Mouse (Mus musculus) megakaryocyte, embryonic 14.5 days (primary cell): Measurements from ENCODE around the gene Cd44.

Experiments used
- FLI1 ChIP-seq: IDR thresholded peaks from 2 replicates; pipeline ENCODE4 v1.6.1; 2012; ENCODE audit warnings: low read length, inconsistent platforms, mixed read lengths
- GATA1 ChIP-seq: IDR thresholded peaks from 3 replicates; pipeline ENCODE4 v1.6.1; 2012; ENCODE audit warnings: mixed read lengths, low read length, inconsistent platforms, borderline replicate concordance

GRCm38 (mm10) chr2:102838179-102838578 lies 63.3 kb downstream of the Cd44 start:
- TF ChIP-seq GATA1 (no peak), FLI1 (no peak)
